Mouse (Mus musculus): ENCODE results near the gene Tprkb. TPM values are rescaled to one million over a fixed set of nuclear protein-coding genes. Genes with fewer than 3 reads are reported as not detected.
A peak's percentile ranks its signal among the peaks of the same experiment; 100 is the strongest.
"Not testable (repeated sequence)": the region's sequence is repeated elsewhere in the genome, so short reads cannot be mapped to it uniquely, and the experiment has no call there.

Gene Tprkb
- total RNA-seq, 1 experiment from 2014 or later: 23.2 TPM

DNA sequence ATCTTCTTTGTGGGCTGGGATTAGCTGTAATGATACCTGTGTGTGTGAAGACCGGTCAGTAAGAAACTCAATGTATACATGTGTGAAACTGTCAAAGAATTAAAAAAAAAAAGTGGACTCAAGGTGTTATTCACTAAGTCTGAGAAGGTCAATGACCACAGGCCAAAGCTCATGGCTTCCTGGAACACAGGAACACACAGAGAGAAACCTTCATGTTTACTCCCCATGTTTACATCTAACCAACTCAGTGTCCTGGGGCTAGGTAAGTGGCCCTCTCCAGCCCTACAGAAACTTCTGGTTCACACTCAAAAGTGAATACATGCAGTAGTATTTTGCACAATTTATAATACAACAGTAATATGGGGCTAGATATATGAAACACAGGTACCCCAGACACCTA is 2.0 kb upstream of the Tprkb start:
- ATAC-seq (replicated peaks; ENCODE audit: insufficient number of reproducible peaks, low FRiP score, low TSS enrichment, poor library complexity, severe bottlenecking): no peak

DNA sequence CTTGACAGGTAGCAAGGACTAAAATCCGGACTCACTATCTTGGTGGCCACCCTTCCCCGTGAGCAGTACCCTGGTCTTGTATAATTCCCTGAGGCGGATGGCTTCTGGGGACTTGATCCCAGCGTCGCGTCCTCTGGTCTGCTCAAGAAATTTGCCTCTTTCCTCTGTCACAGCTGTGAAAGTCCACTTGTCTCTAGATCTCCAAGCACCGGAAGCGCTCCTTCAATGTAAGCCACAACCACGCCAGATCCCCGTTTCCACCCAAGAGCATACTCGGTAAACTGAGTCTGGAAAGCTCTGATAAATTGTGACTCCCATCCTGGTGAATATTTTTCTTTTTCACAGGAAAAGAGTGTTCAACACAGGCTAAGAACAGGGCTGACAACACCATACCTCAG is 3.5 kb downstream of the Tprkb start:
- no peak for ATAC-seq (replicated peaks; ENCODE audit: insufficient number of reproducible peaks, low FRiP score, low TSS enrichment, poor library complexity, severe bottlenecking)

DNA sequence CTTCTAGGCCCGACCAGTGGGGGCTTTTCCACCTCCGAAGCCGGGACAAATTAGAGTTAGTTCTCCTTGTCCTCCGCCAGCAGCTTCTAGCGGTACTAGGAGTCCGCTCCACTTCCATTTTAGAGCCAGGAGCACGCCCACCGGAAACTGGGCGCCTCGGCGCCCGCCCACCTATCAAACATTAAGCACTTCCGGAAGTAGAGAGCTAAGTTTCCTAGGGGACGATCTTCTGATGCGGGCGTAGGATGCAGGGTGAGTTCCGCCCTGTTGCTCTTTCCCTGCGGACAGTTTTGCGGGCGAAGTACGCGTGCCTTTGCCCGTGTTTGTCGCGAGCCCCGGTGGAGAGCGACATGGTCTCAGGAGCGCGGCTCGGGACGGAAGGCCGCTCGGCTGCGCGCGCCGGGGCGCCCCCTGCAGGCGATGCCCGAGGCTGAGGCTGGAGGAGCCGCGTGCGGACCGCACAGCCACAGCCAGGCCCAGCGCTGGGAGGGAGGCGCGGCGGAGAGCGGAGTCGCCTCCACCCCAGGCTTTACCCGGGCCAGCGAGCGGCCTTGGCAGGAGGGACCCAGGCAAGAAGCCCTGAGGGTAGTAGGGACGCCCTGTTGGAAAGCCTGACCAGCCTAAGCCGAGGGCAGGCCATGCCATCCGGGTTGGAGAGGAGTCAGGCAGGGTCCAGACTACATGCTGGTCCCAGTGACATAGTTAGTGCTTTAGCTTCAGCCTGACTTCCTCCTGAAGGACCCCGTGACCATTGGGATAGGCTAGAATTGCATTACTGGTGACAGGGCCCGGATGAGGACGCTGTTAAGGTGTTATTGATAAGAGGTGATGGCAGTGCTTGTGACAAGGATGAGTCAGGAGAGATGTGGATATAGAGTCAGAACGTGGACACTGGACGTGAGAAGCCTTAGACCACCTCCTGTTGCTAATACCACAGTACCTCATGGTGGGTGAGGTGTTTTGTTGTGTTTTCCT is 4.2 kb downstream of the Tprkb start, which contains the start of gene Nat8f1:
TSS of gene Nat8f1 (minus strand) at position 149 of the 975 bp plus-strand sequence.
- ATAC-seq (replicated peaks; ENCODE audit: insufficient number of reproducible peaks, low FRiP score, low TSS enrichment, poor library complexity, severe bottlenecking): peak; percentile 82

DNA sequence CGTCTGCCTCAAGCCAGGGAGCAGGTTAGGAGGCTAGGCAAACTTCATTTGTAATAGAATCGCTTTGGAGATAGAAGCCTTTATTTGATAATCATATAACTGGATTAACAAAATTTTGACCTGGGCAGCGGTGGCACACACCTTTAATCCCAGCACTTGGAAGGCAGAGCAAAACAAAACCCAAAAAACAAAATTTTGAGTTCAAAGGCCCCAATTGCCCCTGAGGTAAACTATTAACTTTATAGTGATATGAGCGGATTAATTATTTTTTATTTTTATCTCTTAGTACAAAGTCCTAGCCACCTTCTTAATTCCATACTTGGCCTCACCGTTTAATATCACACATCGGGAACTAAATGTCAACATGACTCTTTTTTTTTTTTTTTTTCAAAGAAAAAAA is 4.9 kb downstream of the Tprkb start:
- ATAC-seq (replicated peaks; ENCODE audit: insufficient number of reproducible peaks, low FRiP score, low TSS enrichment, poor library complexity, severe bottlenecking): no peak

DNA sequence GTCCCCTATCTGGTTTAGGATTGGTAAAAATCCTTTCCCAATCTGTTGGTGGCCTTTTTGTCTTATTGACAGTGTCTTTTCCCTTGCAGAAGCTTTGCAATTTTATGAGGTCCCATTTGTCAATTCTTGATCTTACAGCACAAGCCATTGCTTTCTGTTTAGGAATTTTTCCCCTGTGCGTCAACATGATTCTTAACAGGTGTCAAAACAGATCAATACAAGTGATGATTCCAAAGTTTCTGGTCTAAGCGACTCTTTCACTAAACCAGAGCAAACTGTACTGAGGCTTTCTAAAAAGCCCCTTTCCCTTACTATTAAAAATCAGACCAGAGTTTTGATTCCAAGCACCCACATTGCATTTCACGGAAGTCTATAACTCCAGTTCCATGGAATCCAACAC is 6.7 kb downstream of the Tprkb start:
- not testable (repeated sequence) for ATAC-seq (replicated peaks; ENCODE audit: insufficient number of reproducible peaks, low FRiP score, low TSS enrichment, poor library complexity, severe bottlenecking)

DNA sequence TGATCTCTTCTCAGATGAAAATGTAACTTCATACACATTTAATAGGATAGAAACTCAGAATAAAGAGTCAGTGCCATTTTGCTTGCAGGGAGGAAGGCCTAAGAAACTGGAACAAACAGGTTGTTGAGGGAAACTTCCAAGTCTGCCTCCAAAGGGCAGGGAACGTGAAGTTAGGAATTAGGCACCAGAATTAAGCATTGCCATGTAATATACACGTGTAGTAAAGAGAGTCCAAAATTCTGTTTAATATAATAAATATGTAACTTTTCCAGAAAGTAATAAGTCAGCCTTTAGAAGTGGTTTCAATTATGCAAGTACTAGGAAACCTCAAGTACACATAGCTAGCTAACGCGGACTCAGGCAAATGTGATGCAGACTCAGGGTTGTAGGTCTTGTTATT is 7.7 kb downstream of the Tprkb start:
- no peak for ATAC-seq (replicated peaks; ENCODE audit: insufficient number of reproducible peaks, low FRiP score, low TSS enrichment, poor library complexity, severe bottlenecking)

DNA sequence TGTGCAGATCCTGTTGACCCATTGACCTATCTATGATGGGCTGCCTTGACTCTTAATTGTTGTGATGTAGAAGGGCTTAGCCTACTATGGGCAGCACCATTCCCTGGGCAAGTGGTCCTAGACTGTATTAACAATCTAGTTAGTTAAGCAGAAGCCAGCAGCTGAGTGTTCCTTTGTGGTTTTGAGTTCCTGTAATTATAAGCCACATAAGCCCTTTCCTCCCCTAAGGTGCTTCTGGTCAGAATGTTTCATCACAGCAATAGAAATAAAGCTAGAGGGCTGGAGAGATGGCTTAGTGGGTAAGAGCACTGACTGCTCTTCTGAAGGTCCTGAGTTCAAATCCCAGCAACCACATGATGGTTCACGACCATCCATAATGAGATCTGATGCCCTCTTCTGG is 12.0 kb downstream of the Tprkb start:
- ATAC-seq (replicated peaks; ENCODE audit: insufficient number of reproducible peaks, low FRiP score, low TSS enrichment, poor library complexity, severe bottlenecking): no peak

DNA sequence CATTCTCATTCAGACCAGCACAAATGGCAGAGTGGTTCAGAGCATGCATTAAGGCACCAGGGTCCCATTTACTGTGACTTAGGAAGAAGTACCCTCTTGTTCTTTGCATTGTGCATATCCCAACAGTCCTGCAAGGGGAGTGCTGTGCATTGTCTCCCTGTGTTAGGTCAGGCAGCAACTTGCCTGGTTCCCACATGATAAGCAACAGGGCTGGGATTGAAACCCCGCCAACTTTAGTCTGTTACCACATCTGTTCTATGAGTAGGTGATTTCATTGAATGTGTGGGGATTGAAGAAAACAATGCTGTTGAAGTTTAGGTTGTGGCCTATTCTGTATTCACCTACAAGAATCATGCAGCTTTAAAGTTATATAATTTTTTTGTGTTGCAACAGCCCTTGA is 15.0 kb downstream of the Tprkb start:
- ATAC-seq (replicated peaks; ENCODE audit: insufficient number of reproducible peaks, low FRiP score, low TSS enrichment, poor library complexity, severe bottlenecking): no peak

DNA sequence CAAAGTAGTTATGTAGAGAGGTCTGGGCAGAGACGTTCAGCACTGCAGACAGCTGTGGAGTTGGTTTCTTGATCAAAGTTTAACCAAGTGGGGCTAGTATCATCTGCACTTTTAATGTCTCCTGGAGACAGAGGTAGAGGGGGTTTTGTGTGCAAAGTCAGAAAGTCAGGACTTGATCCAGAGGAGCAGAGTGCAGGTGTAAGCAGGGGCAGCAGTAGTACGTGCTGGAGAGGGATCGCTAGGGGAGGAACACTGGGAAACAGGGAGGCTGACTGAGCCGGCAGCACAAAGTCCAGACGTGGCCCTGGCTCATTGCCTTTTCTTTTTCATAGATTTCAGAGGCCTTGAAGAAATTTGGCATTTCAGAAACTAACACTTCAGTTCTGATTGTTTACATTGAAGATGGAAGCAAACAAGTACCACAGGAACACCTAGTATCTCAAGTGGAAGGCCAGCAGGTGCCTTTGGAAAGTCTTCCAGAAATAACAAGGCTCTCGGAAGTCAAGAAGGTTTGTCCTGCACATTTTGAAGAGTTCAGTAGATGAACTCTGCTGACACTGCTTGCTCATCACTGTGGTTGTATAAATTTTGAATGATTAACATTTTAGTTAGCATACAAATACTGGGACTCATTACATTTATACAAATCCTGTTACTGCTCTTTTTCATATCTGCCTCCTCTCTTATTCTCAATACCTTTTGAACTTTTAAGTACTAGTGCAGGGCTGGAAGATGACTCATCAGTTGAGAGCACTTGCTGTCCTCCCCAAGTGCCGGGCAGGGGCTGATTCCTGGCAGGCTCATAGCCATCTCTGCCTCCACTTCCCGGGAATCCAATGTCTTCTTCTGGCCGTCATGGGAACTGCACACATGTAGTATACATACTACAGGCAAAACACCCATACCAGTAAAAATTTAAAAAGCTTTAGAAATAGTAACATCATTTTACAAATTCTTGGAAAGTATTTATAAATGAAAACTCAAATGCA is 16.1 kb downstream of the Tprkb start:
- ATAC-seq (replicated peaks; ENCODE audit: insufficient number of reproducible peaks, low FRiP score, low TSS enrichment, poor library complexity, severe bottlenecking): no peak

DNA sequence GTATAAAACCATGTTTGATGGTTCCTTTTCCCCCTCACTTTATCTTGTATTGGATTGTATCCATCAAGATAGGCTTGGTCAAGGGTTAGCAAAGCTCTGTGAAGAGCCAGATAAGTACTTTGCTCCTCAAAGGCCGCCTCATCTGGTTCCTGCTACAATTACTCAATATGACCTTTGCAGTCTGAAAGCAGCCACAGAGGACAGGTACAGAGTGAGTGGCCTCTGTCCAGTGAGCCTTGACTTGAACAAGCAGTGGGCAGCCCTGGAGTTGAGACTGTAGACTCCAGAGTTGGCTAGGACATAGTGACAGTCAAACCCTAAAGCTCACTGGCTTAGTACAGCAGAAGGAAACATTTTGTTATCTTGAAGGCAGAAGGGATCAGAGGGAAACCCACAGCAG is 17.6 kb downstream of the Tprkb start:
- no peak for ATAC-seq (replicated peaks; ENCODE audit: insufficient number of reproducible peaks, low FRiP score, low TSS enrichment, poor library complexity, severe bottlenecking)

DNA sequence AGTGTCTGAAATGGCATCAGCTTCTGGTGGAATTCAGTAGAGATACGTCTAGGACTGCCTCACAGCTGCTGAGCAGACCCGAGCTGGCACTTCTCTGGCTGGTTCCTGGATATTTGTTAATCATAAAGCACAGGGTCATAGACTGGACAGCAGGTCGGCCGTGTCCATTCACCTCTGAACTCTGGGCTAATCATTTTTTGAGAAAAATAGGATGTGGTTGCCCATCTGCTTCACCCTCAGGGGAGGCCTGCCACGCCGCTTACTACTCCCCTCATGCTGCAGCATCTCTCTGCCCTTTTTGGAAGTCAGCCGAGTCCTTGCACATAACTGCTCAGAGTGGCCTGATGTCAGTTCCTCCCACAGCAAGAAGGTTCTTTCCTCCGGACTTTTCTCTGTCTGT is 22.4 kb downstream of the Tprkb start:
- no peak for ATAC-seq (replicated peaks; ENCODE audit: insufficient number of reproducible peaks, low FRiP score, low TSS enrichment, poor library complexity, severe bottlenecking)

DNA sequence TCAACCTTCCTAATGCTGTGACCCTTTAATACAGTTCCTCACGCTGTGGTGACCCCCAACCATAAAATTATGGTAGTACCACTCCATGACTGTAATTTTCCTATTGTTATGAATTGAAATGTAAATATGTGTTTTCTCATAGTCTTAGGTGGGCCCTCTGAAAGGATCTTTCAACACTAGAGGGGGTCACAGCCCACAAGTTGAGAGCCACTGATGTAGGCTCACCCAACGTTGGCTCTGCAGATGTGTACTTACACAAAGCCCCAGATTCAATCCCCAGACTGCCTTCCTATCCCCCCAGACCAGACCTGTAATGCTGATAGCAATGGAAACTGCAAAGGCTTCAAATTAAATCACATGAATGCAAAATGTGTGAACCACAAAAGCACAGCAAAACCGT is 24.0 kb downstream of the Tprkb start:
- ATAC-seq (replicated peaks; ENCODE audit: insufficient number of reproducible peaks, low FRiP score, low TSS enrichment, poor library complexity, severe bottlenecking): no peak

DNA sequence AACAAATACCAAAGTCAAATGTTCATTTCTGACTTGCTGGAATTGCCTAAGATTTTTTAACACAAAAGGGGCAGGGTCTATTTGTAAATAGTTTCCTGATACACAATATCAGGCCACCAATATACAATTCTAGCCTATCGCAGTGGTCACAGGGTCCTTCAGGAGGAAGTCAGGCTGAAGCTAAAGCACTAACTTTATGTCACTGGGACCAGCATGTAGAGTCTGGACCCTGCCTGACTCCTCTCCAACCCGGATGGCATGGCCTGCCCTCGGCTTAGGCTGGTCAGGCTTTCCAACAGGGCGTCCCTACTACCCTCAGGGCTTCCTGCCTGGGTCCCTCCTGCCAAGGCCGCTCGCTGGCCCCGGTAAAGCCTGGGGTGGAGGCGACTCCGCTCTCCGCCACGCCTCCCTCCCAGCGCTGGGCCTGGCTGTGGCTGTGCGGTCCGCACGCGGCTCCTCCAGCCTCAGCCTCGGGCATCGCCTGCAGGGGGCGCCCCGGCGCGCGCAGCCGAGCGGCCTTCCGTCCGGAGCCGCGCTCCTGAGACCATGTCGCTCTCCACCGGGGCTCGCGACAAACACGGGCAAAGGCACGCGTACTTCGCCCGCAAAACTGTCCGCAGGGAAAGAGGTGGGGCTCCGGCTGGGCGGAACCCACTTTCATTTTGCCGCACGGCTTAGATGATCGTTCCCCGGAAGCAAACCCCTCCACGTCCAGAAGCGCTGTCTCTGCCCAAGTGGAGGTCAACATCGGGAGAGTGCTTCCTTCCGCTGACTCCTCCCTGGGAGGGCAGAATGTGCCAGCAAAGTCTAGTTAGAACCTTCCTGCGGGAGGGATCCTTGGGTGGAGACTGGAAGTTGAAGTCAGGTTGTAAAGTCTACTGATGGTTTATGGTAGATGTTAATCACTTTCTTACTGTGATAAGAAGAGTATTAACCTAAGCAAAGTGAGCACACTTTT is 25.1 kb downstream of the Tprkb start:
- ATAC-seq (replicated peaks; ENCODE audit: insufficient number of reproducible peaks, low FRiP score, low TSS enrichment, poor library complexity, severe bottlenecking): peak; percentile 83

DNA sequence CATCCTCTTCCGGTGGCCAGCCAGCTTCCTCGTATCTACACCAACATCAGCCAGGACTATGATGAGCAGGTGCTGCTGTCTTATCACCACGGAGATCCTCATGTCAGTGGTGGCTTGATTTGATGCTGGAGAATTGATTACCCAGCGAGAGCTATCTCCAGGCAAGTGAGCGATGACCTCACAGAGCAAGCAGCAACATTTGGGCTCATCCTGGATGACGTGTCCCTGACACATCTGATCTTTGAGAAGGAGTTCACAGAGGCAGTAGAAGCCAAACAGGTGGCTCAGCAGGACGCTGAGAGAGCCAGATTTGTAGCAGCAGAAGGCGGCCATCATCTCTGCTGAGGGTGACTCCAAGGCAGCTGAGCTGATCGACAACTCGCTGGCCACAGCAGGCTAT is 27.0 kb downstream of the Tprkb start:
- no peak for ATAC-seq (replicated peaks; ENCODE audit: insufficient number of reproducible peaks, low FRiP score, low TSS enrichment, poor library complexity, severe bottlenecking)

DNA sequence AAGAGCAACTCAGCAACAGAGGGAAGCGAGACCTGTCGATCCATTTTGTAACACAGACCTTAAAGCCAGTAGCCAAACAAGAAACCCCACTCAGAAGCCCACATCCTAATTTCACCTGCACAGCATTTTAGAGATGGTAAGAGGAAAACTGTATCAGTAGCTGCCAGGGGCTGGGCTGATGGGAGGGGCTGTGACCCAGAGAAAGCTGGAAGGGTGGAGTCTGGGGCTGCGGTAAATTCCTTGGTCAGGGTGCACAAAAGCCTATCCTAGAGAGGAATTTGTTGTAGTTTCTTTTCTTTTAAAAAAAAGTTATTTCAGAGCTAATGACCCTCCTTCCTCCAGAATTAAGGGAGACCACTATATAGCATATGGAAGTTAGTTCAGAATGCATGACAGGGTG is 30.8 kb downstream of the Tprkb start:
- ATAC-seq (replicated peaks; ENCODE audit: insufficient number of reproducible peaks, low FRiP score, low TSS enrichment, poor library complexity, severe bottlenecking): no peak

DNA sequence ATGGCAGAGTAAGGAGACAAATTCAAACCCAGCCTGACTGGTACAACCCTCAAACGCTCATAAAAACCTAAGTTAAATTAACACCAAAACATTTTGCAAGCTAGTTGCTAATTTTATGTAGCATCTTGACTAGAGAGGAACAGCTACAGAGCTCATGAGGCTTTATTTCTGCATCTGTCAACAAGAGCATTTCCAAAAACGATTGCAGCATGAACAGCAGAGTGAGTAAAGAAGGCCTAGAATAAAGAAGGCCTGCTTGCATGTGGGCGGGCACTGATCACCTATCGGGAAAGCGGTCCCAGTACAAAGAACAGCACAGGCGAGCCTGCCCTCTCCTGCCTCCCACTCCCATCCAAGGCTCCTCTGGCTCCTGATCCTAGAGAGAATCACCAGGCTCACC is 36.9 kb downstream of the Tprkb start:
- no peak for ATAC-seq (replicated peaks; ENCODE audit: insufficient number of reproducible peaks, low FRiP score, low TSS enrichment, poor library complexity, severe bottlenecking)

DNA sequence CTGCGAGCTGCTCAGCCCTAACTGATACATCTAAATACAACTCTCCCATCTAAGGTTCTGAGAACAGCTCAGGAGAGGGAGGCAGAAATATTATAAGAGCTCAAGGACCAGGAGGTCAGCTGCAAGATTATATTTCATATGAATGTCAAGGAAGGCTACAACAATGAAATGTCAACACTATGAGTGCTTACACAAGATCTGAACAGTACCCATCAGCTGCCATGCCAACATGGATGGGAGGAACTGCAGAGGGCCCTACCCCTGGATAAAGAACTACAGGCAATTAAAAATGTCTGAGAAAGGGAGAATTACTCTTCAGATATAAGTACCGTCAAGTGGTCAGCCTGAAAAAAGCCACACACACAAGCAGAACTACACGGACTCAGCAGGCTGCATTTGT is 45.9 kb downstream of the Tprkb start:
- ATAC-seq (replicated peaks; ENCODE audit: insufficient number of reproducible peaks, low FRiP score, low TSS enrichment, poor library complexity, severe bottlenecking): no peak
